Mouse (Mus musculus) olfactory bulb, adult 2 months (tissue): ENCODE measurements around the gene Sass6.
"Not testable (repeated sequence)": the region's sequence is repeated elsewhere in the genome, so short reads cannot be mapped to it uniquely, and the experiment has no call there.

ENCODE experiments used
- CTCF ChIP-seq: fragments of 200-500 bp; IDR thresholded peaks from 2 replicates; pipeline ENCODE4 v1.5.1; 2012; ENCODE audit warnings: low read depth, mild to moderate bottlenecking, low read length, moderate library complexity; ENCODE audit not compliant: insufficient read depth
- POLR2A ChIP-seq: fragments of 200-500 bp; IDR thresholded peaks from 2 replicates; pipeline ENCODE4 v1.6.1; 2012; ENCODE audit warnings: mild to moderate bottlenecking, low read depth, low read length, moderate library complexity; ENCODE audit not compliant: insufficient read depth

- not testable (repeated sequence) for TF ChIP-seq CTCF, POLR2A
These were observed 69.5 kb downstream of the Sass6 start for GRCm38 (mm10) chr3:116664281-116664680.
